Mouse (Mus musculus): Measurements from ENCODE around the gene Smpd3.

Smpd3 gene

DNA sequence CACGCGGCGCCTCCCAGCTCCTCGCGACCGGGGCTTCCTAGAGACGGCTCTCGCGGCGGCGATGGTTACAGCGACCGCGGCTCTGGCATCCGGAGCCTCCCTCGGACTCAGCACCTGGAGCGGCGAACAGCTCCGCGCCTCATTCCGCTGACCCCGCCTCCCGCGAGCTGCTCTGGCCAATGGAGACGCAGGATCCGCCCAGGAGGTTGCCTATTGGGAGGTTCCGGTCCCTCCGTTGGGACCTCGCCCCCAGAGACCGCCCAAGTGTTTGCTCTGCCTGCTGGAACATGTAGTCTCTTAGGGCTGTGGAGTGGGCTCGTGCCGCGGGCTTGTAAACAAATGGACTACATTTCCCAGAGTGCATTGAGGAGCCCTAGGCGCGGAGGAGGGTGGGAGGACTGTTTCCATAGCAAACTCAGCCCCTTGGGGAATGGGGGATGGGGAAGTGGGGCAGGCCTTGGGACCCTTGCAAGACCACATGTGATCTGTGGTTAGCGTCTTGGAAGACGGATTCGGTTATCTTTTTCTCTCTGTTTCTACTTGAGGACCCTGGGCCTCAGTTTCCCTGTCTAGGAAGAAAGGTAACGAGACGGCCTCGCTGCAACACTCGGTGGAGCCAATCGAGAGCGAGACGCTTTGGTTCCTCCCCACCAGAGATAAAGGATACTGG lies at the start of gene Smpd3:
Gene Smpd3 (minus strand): TSS at position 137 of the 670 bp plus-strand sequence.
- DNase-seq (ENCODE audit: low spot score): peak; percentile 97

DNA sequence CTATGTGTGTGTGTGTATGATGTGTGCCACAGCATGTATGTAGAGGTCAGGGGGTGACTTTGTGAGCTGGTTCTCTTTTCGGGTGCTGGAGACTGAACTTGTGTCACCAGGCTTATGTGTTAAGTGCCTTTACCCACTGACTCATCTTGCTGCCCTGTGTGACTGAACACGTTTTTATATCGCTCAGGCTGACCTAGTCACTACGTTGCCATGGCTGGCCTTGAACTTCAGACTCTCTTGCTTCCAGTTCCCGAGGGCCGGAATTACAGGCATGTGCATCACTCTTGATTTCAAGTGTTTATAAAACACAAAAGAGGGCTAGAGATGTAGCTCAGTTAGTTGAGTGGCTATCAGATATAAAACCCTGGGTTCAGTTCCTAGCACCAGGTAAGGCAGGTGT lies 43.2 kb upstream of the Smpd3 start:
- no peak for DNase-seq (ENCODE audit: low spot score)

DNA sequence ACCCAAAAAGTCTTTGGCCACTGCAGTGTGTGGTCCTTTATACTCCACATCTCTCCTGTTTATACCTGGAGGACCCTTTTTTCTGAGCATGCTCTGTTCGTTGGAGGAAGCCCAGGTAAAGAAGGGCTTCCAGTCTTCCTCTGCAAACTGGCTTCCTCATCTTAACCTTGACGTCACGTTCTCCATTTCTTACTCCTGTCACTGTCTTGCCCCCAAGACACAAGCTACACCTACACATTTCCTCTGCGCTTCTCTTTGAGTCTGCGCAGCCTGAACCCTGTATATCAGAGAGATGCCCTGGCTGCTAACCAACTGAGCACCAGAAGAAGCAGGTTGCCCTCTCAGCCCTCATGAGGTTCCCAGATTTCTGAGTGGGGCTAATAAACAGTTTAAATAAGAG lies 41.6 kb upstream of the Smpd3 start:
- DNase-seq (ENCODE audit: low spot score): no peak

GRCm38 (mm10) chr8:106378501-106379048 lies 40.8 kb upstream of the Smpd3 start:
- no peak for DNase-seq (ENCODE audit: low spot score)

DNA sequence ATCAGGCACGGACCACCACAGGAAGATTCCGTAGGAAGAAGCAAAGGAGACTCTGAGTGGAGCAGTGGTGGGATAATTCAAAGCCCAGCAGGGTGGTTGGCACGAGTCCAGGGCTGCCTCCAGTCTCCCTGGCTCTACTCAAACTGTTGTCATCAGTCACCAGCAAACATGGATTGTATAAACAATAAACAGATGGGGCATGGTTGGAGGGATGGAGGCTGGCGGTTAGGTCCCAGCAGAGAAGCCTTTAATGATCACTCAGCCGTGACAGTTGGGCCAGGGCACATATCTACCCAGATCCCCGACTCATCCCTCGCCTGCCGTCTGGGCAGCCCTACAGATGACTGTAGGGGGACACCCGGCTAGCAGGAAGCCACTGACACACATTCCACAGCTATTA lies 39.1 kb upstream of the Smpd3 start:
- DNase-seq (ENCODE audit: low spot score): no peak

DNA sequence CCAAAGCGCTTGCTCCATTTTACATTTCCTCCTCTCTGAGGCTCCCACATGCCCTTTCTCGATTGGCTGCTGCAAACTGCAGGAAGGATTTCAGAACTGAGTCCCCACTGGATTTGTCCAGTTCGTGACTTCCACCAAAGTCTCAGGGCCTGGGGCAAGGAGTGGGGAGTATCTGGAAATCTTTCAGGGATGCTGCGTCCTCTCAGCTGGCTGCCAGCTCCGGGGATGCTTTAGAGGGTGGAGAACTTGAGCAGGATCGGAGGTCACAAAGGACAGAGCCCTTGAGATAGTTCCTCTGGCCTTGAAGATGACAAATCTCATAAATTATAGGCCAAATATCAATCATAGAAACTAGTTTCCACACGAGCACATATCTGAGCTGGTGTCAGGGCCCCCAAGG lies 38.2 kb upstream of the Smpd3 start:
- DNase-seq (ENCODE audit: low spot score): no peak

DNA sequence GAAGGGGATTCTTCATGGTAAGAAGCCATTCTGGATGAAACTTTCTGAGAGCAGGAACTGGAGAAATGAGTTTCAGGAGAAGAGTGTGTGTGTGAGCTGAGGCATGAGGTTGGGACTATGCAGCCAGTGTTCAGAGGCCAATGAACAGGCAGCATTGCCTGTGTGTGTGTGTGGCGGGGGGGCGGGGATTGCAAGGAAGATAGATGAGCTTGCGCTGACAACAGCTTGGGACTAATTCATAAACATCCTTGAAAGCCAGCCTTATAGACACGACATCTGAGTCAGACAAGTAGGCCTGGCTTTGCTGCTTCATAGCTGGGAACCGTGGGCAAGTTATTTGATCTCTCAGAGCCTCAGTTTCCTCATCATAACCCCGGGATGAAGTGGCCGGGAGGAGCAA lies 31.3 kb upstream of the Smpd3 start:
- DNase-seq (ENCODE audit: low spot score): no peak

- no peak for DNase-seq (ENCODE audit: low spot score)
Observed at GRCm38 (mm10) chr8:106368501-106368900, 30.7 kb upstream of the Smpd3 start.

DNA sequence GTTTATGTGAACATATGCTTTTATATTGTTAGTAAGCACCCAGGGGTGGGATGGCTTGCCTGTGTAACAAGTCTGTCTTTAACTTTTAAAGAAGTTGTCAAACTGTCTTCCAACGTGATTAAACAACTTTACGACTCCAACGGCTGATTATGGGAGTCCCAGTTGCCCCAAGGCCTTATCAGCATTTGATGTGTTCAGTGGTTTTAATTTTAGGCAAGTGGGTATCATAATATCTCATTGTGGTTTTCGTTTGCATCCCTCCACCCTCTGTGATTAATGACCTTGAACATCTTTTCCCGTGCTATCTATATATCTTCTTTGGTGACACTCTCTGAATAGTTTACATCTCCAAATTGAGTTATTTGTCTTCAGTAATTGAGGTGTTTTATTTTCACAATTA lies 27.0 kb upstream of the Smpd3 start:
- DNase-seq (ENCODE audit: low spot score): no peak

- no peak for DNase-seq (ENCODE audit: low spot score)
Observed at GRCm38 (mm10) chr8:106364278-106364677, 26.5 kb upstream of the Smpd3 start.

DNA sequence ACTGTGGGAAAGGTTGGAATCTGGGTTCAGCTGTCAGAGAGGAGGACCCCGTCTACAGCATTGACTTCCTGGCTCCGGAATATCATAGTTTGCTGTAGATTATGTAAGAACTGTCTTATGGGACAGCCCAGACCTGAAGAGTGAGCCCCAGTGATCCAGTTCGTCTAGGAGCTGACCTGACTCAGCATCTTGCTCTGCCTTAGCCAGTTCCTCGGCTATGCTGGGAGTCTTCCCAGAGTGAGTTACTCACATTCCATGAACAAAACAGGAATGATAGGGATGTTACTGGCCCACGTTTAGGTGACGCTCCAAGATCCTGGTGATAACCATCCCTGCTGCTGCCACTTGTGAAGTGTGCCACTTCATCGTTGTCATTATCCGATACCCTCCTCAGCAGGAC lies 25.5 kb upstream of the Smpd3 start:
- no peak for DNase-seq (ENCODE audit: low spot score)

GRCm38 (mm10) chr8:106359650-106360338 lies 22.0 kb upstream of the Smpd3 start:
- no peak for DNase-seq (ENCODE audit: low spot score)

DNA sequence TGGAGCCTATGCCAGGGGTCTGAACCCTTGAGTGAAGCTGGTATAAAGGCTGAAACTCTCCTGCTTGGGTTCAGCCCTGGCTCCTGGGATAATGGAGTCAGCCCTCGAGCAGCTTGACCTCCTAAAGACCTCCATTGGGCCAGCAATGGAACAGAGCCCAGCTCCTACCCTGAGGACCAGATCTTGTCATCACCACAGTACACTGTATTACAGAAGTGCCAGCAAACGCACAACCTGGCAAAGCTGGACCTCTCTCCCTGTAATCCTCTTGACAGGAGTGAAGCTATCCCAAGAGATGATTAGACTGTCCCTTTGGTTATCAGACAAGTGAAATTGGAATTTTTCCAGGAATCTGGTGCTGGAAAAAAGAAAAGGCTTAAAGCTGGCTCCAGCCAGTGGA lies 13.3 kb upstream of the Smpd3 start:
- no peak for DNase-seq (ENCODE audit: low spot score)

DNA sequence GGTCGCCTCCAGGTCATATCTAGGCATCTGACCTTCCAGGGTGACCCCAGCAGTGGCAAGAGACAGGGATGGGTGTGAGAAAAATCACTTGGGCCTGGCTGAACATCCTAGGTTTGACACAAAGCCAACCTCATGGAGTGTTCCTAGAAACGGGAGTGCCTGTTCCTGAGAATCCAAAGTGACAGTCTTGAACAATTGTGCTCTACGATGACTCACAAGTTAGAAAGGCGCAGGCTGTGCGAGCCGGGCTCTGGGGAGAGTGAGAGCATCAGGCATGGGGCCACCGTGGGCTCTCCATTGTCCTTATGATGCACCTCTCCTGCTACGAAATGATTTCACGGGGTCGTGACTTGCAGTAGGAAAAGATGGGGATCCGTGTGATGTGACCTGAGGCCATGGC lies 11.6 kb upstream of the Smpd3 start:
- DNase-seq (ENCODE audit: low spot score): no peak

- DNase-seq (ENCODE audit: low spot score): no peak
Observed at GRCm38 (mm10) chr8:106346123-106346522, 8.3 kb upstream of the Smpd3 start.

GRCm38 (mm10) chr8:106343471-106343870 lies 5.7 kb upstream of the Smpd3 start:
- DNase-seq (ENCODE audit: low spot score): no peak

- no peak for DNase-seq (ENCODE audit: low spot score)
Observed at GRCm38 (mm10) chr8:106342828-106343227, 5.0 kb upstream of the Smpd3 start.

GRCm38 (mm10) chr8:106338741-106339209 lies 987 bp upstream of the Smpd3 start:
- DNase-seq (ENCODE audit: low spot score): no peak

DNA sequence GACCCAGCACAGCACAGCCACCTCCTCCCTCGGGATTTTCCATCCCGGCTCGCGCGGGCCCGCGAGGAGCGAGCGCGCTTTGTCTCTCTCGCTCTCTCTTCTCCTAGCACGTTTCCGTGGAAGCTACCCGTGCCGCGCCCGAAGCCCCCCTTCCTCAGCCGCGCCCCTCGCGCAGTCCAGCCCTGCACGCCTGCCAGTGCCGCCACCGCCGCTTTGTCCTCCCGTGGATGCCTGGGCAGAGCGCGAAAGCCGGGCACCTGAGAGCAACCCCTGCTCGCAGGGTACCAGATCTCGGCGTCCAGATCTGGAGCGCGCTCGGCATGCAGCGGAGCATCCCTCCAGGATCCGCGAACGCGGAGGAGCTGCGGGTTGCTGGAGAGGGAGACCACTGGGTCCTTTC lies 1.2 kb downstream of the Smpd3 start:
- DNase-seq (ENCODE audit: low spot score): no peak

DNA sequence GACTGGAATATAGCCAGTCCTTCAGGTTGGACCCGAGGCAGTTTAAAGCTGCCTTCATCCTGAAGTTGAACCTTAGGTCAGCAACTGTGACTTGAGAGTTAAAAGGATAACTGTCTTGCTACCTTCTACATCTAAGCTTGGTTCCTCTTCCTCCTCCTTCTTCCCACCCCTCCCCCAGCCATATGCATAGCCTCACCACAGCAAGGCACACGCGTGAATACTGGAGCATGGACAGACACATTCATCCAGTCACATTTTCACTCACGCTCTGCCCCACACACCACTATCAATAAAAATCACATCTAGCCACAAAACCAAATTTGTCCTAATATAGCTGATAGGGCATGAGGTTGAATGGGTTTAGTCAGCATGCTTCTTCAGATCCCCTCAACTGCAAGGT lies 1.8 kb downstream of the Smpd3 start:
- DNase-seq (ENCODE audit: low spot score): no peak

GRCm38 (mm10) chr8:106335196-106335595 lies 2.6 kb downstream of the Smpd3 start:
- no peak for DNase-seq (ENCODE audit: low spot score)

- no peak for DNase-seq (ENCODE audit: low spot score)
Observed at GRCm38 (mm10) chr8:106333346-106333745, 4.4 kb downstream of the Smpd3 start.

- DNase-seq (ENCODE audit: low spot score): no peak
Observed at GRCm38 (mm10) chr8:106332498-106332897, 5.3 kb downstream of the Smpd3 start.

DNA sequence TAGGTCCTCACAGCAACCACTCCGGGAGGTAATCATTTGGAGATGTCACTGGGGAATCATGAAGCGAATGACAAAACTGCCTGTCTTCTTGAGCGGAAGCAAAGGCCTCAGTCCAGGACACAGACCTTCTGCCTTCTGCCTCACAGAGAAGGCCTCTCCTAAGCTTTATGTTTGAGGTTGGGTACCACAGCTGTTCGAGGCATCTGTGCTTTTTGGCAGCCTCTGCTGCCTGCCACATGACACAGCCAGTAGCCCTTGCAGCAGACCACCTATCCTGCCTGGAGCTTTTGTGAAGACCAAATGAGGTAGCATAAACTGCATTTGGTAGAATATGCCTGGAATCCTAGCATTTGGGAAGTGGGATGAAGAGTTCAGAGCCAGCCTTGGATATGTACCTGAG lies 11.2 kb downstream of the Smpd3 start:
- no peak for DNase-seq (ENCODE audit: low spot score)
